Mouse (Mus musculus) embryonic fibroblast, embryonic 13.5 days (primary cell): Measurements from ENCODE around the gene Gm20683. TPM values are rescaled to one million over a fixed set of nuclear protein-coding genes. Genes with fewer than 3 reads are reported as not detected.
A peak's percentile ranks its signal among the peaks of the same experiment; 100 is the strongest.

Source experiments
- H3K27ac ChIP-seq: 2 replicates; pipeline ENCODE4 v1.5.1; 2012; ENCODE audit warnings: low read length, control low read depth, inconsistent platforms; ENCODE audit not compliant: insufficient read depth
- H3K4me1 ChIP-seq: 2 replicates; pipeline ENCODE4 v1.6.1; 2011; ENCODE audit warnings: low read length; ENCODE audit not compliant: control insufficient read depth, insufficient read depth
- H3K4me3 ChIP-seq: 2 replicates; pipeline ENCODE4 v1.5.1; 2011; ENCODE audit warnings: mild to moderate bottlenecking, control low read depth, low read length; ENCODE audit not compliant: insufficient read depth
- CTCF ChIP-seq: IDR thresholded peaks from 2 replicates; pipeline ENCODE4 v1.5.1; 2011; ENCODE audit warnings: mild to moderate bottlenecking, control low read depth, low read length, moderate library complexity, borderline replicate concordance; ENCODE audit not compliant: insufficient read depth
- POLR2A ChIP-seq: IDR thresholded peaks from 2 replicates; pipeline ENCODE4 v1.6.1; 2011; ENCODE audit warnings: low read depth, mild to moderate bottlenecking, control low read depth, low read length, moderate library complexity
- polyA plus RNA-seq: library from polyadenylated mRNA; stranded (reverse); fragments of >200 nt; gene quantifications from 2 replicates; pipeline ENCODE4 v1.2.4, GENCODE M21; 2011; ENCODE audit warnings: low read depth; ENCODE audit not compliant: missing spikeins, insufficient read length

Gene Gm20683
- polyA plus RNA-seq, 1 experiment: not detected

- TF ChIP-seq POLR2A (no peak), CTCF (no peak)
- Histone ChIP-seq H3K27ac (no peak overlapping the region), H3K4me1 (no peaks in the 10 kb centered on the region)
Measured at GRCm38 (mm10) chr17:25867509-25867835, 25.9 kb upstream of the Gm20683 start.

GRCm38 (mm10) chr17:25866172-25866571 is 24.6 kb upstream of the Gm20683 start:
- no peak overlapping the region for H3K4me3 ChIP-seq
- no peak for TF ChIP-seq POLR2A
- no peak for TF ChIP-seq CTCF
- no peak overlapping the region for H3K27ac ChIP-seq
- H3K4me1 ChIP-seq: no peaks in the 10 kb centered on the region

More at GRCm38 (mm10) chr17:25867509-25867835, 25.9 kb upstream of the Gm20683 start:
- peak overlapping the region; percentile 56 for H3K4me3 ChIP-seq

- Histone ChIP-seq H3K4me1 (no peaks in the 10 kb centered on the region), H3K4me3 (no peak overlapping the region), H3K27ac (no peak overlapping the region)
- TF ChIP-seq CTCF (no peak), POLR2A (no peak)
Measured at GRCm38 (mm10) chr17:25865288-25865687, 23.7 kb upstream of the Gm20683 start.

- H3K4me3 ChIP-seq: no peak overlapping the region
- TF ChIP-seq POLR2A: no peak
- TF ChIP-seq CTCF: no peak
- no peak overlapping the region for H3K27ac ChIP-seq
- H3K4me1 ChIP-seq: no peaks in the 10 kb centered on the region
Measured at GRCm38 (mm10) chr17:25864311-25864710, 22.7 kb upstream of the Gm20683 start.

GRCm38 (mm10) chr17:25863681-25864080 is 22.1 kb upstream of the Gm20683 start:
- Histone ChIP-seq H3K27ac (no peak overlapping the region), H3K4me1 (no peaks in the 10 kb centered on the region), H3K4me3 (no peak overlapping the region)
- no peak for TF ChIP-seq POLR2A
- TF ChIP-seq CTCF: no peak

GRCm38 (mm10) chr17:25861704-25862612 is 20.4 kb upstream of the Gm20683 start:
- H3K4me1 ChIP-seq: no peaks in the 10 kb centered on the region
- H3K27ac ChIP-seq: peak overlapping the region; percentile 9; the same call in 1 of the 2 replicates
- H3K4me3 ChIP-seq: peak overlapping the region; percentile 56
- TF ChIP-seq CTCF: no peak
- TF ChIP-seq POLR2A: no peak

- Histone ChIP-seq H3K4me3 (peak within 1 kb of the TSS; percentile 56), H3K27ac (peak within 1 kb of the TSS; percentile 9; the same call in 1 of the 2 replicates), H3K4me1 (no peaks in the 10 kb centered on the region)
- TF ChIP-seq CTCF (no peak), POLR2A (peak; percentile 72)
Measured at GRCm38 (mm10) chr17:25860832-25861703, 19.5 kb upstream of the Gm20683 start, which contains the start of gene Wdr90. Wdr90 (minus strand) TSS chr17:25861501.

- no peak overlapping the region for H3K27ac ChIP-seq
- no peak for TF ChIP-seq POLR2A
- H3K4me3 ChIP-seq: no peak overlapping the region
- no peaks in the 10 kb centered on the region for H3K4me1 ChIP-seq
Measured at GRCm38 (mm10) chr17:25860229-25860628, 18.7 kb upstream of the Gm20683 start.

GRCm38 (mm10) chr17:25844396-25844901 is 2.9 kb upstream of the Gm20683 start, which contains the start of gene Rhot2:
Rhot2 (minus strand) TSS chr17:25844851.
- 0 out of 2 replicates have a peak, but pooled peaks cover 6% of the 10 kb centered on the region for H3K4me1 ChIP-seq
- H3K4me3 ChIP-seq: peak within 1 kb of the TSS; percentile 68
- peak within 1 kb of the TSS; percentile 49 for H3K27ac ChIP-seq
- TF ChIP-seq CTCF (no peak), POLR2A (peak; percentile 82)
